Comparison of ENCODE assay signal across 12 mouse cellular contexts in genomic region chr16:78322140-78322539, GRCm38 (mm10). TPM values are rescaled to one million over a fixed set of nuclear protein-coding genes. Genes with fewer than 3 reads are reported as not detected.
DNase-seq lines count a peak whose midpoint lies in the region; ATAC-seq and TF ChIP-seq lines count a peak whose summit lies in the region.
"Had no signal": no experiment of that assay in that cellular context is flagged by ENCODE, and none has a peak within 500 bp of the region (broad histone marks: within the 10 kb centered on the region; RNA-seq: fewer than 3 reads in every experiment).

No protein-coding gene starts in this region.

- peak overlapping the region; percentile 40 for H3K4me2 ChIP-seq in forebrain, postnatal 0 days (ENCODE audit: low read depth)
- H3K4me2 ChIP-seq in midbrain, embryonic 14.5 days (ENCODE audit: low read length): peak overlapping the region; percentile 12

- H3K4me3 ChIP-seq in left cerebral cortex, adult 2 months: peak overlapping the region; percentile 19; the same call in 1 of the 2 replicates
- H3K4me3 ChIP-seq in forebrain, embryonic 10.5 days: no peak overlapping the region
- H3K4me3 ChIP-seq in forebrain, postnatal 0 days (ENCODE audit: low read depth, low read length): no peak overlapping the region
- no peak overlapping the region for H3K4me3 ChIP-seq in midbrain, embryonic 14.5 days (replicated peaks; ENCODE audit: low read depth, low read length)
- H3K4me3 ChIP-seq: heart, adult 2 months had no signal

- peak overlapping the region; percentile 64 for H3K27ac ChIP-seq in left cerebral cortex, adult 2 months
- H3K27ac ChIP-seq in forebrain, embryonic 10.5 days: peak overlapping the region; percentile 0; the same call in 1 of the 2 replicates
- H3K27ac ChIP-seq in forebrain, postnatal 0 days (ENCODE audit: low read depth, low read length): peak overlapping the region; percentile 75
- 0 out of 2 replicates have a peak overlapping the region, but pooled peaks have one; percentile 33 for H3K27ac ChIP-seq in midbrain, embryonic 14.5 days (replicated peaks; ENCODE audit: low read depth, low read length)
- H3K27ac ChIP-seq: heart, adult 2 months had no signal

- H3K9me3 ChIP-seq in forebrain, embryonic 10.5 days: no peaks in the 10 kb centered on the region
- no peaks in the 10 kb centered on the region for H3K9me3 ChIP-seq in forebrain, postnatal 0 days (ENCODE audit: low read length)
- H3K9me3 ChIP-seq in midbrain, embryonic 14.5 days (ENCODE audit: control insufficient read depth, low read length): no peaks in the 10 kb centered on the region

- H3K36me3 ChIP-seq in forebrain, embryonic 10.5 days (replicated peaks): peaks cover 41% of the 10 kb centered on the region
- H3K36me3 ChIP-seq in forebrain, postnatal 0 days (ENCODE audit: insufficient read depth): peaks cover 17% of the 10 kb centered on the region
- peaks cover 20% of the 10 kb centered on the region for H3K36me3 ChIP-seq in midbrain, embryonic 14.5 days (ENCODE audit: control insufficient read depth, insufficient read depth, low read length)

- intact Hi-C loops in left cerebral cortex, adult 2 months (cut with DNase I): no loop called here
- intact Hi-C loops in gastrocnemius, postnatal 14 days (cut with DNase I; ENCODE audit: low total_unique reads): no loop called here

- H3K4me1 ChIP-seq in forebrain, embryonic 10.5 days: peaks cover 42% of the 10 kb centered on the region
- peaks cover 13% of the 10 kb centered on the region for H3K4me1 ChIP-seq in forebrain, postnatal 0 days (ENCODE audit: insufficient read depth)
- peaks cover 22% of the 10 kb centered on the region for H3K4me1 ChIP-seq in midbrain, embryonic 14.5 days (ENCODE audit: control insufficient read depth, insufficient read depth, low read length)

- ATAC-seq in forebrain, postnatal 0 days: peak; percentile 91
- ATAC-seq in midbrain, embryonic 14.5 days (ENCODE audit: low FRiP score, low TSS enrichment): no peak; the same call in 1 of the 2 replicates

- H3K27me3 ChIP-seq in forebrain, embryonic 10.5 days (ENCODE audit: poor library complexity, severe bottlenecking): no peaks in the 10 kb centered on the region
- H3K27me3 ChIP-seq in forebrain, postnatal 0 days (ENCODE audit: insufficient read depth, low read length): no peaks in the 10 kb centered on the region
- H3K27me3 ChIP-seq in midbrain, embryonic 14.5 days (ENCODE audit: control insufficient read depth, insufficient read depth, low read length): no peaks in the 10 kb centered on the region

- DNase-seq in left cerebral cortex, adult 2 months (ENCODE audit: extremely low spot score in 1 of 2, low spot score in 2 of 2): no peak
- no peak for DNase-seq in left cerebral cortex, adult 18-20 months (ENCODE audit: low spot score in 2 of 2)
- DNase-seq in forebrain, embryonic 10.5 days (ENCODE audit: extremely low spot score, low spot score): no peak
- DNase-seq in forebrain, postnatal 0 days: peak; percentile 68
- DNase-seq in midbrain, embryonic 14.5 days: peak; percentile 59
- no peak for DNase-seq in spleen, postnatal 36 days (ENCODE audit: low spot score in 2 of 2)
- no peak for DNase-seq in kidney, adult 8-10 months
- no peak for DNase-seq in gastrocnemius, postnatal 14 days
- DNase-seq: heart, adult 2 months; kidney, postnatal 14 days; lung, postnatal 4 days; thymus, postnatal 25 days had no signal

- WGBS in forebrain, embryonic 10.5 days: 48% methylated on average over 7 of the region's 7 CpGs
- 4% methylated on average over 7 of the region's 7 CpGs for WGBS in forebrain, postnatal 0 days
- WGBS in midbrain, embryonic 14.5 days: 4% methylated on average over 7 of the region's 7 CpGs

- no peak for TF ChIP-seq CTCF in left cerebral cortex, adult 2 months (IDR thresholded peaks at IDR 0.05)
- no peak for TF ChIP-seq CTCF in forebrain, postnatal 0 days (IDR thresholded peaks at IDR 0.05; ENCODE audit: low read depth)

- H3K9ac ChIP-seq in forebrain, postnatal 0 days: no peak overlapping the region
- no peak overlapping the region for H3K9ac ChIP-seq in midbrain, embryonic 14.5 days (replicated peaks; ENCODE audit: low read length)

RNA-seq across cellular contexts. Expression of gene Cxadr, which starts 20.9 kb away (rescaled TPM):
- 10 to 100 TPM; 28.5 to 31.5 TPM for total RNA-seq in left cerebral cortex, adult 2 months (2021)
- total RNA-seq in left cerebral cortex, adult 18-20 months (2021): 10 to 100 TPM; 22.0 to 26.8 TPM
- 60.7 and 67.8 TPM in 2 replicates for polyA plus RNA-seq in forebrain, embryonic 10.5 days (2016; fragmentation: Nextera tagmentation; extraction: Ambion mirVana)
- 331 and 396 TPM in 2 replicates for total RNA-seq in forebrain, postnatal 0 days (2014; rRNA removed)
- polyA plus RNA-seq in forebrain, postnatal 0 days (2015; fragmentation: Nextera tagmentation; extraction: Ambion mirVana): 118 and 156 TPM in 2 replicates
- polyA plus RNA-seq in midbrain, embryonic 14.5 days (2014; fragmentation: Nextera tagmentation; extraction: Ambion mirVana): 124 and 133 TPM in 2 replicates
- total RNA-seq in gastrocnemius, postnatal 14 days (2021): under 1 TPM; 0.29 to 0.84 TPM

RNA-seq across cellular contexts. Expression of gene Btg3, which starts 54.9 kb away (rescaled TPM):
- 10 to 100 TPM; 13.0 to 13.4 TPM for total RNA-seq in left cerebral cortex, adult 2 months (2021)
- total RNA-seq in left cerebral cortex, adult 18-20 months (2021): 10 to 100 TPM; 12.2 to 16.6 TPM
- polyA plus RNA-seq in forebrain, embryonic 10.5 days (2016; fragmentation: Nextera tagmentation; extraction: Ambion mirVana): 39.1 and 40.2 TPM in 2 replicates
- total RNA-seq in forebrain, postnatal 0 days (2014; rRNA removed): 7.5 and 9.8 TPM in 2 replicates
- 19.7 and 20.2 TPM in 2 replicates for polyA plus RNA-seq in forebrain, postnatal 0 days (2015; fragmentation: Nextera tagmentation; extraction: Ambion mirVana)
- polyA plus RNA-seq in midbrain, embryonic 14.5 days (2014; fragmentation: Nextera tagmentation; extraction: Ambion mirVana): 17.1 and 22.9 TPM in 2 replicates
- total RNA-seq in gastrocnemius, postnatal 14 days (2021): 1 to 10 TPM; 5.4 to 7.8 TPM

Comparison
In these comparisons a context has a peak if more than half of its experiments do, and no peak if none do; other contexts are left out.
1. DNase-seq: peak in forebrain, postnatal 0 days (single experiment) and midbrain, embryonic 14.5 days (single experiment); none in left cerebral cortex, adult 2 months (0 of 2), left cerebral cortex, adult 18-20 months (0 of 2), forebrain, embryonic 10.5 days (single experiment), spleen, postnatal 36 days (0 of 2), kidney, adult 8-10 months (0 of 2) and gastrocnemius, postnatal 14 days (single experiment).
2. H3K27ac ChIP-seq: peak in every context shown above with its lines; median percentile 75 in forebrain, postnatal 0 days; 64 in left cerebral cortex, adult 2 months; 33 in midbrain, embryonic 14.5 days; 0 in forebrain, embryonic 10.5 days.
3. RNA of gene Cxadr, which starts 20.9 kb away (total RNA-seq): 331 to 396 TPM in forebrain, postnatal 0 days, 28.5 to 31.5 TPM in left cerebral cortex, adult 2 months and 22.0 to 26.8 TPM in left cerebral cortex, adult 18-20 months; 0.29 to 0.84 TPM in gastrocnemius, postnatal 14 days; every median in the first group is over 10 times any median in the second.